Mouse (Mus musculus): Measurements from ENCODE around the gene 4930579G24Rik.
A peak's percentile ranks its signal among the peaks of the same experiment; 100 is the strongest.

4930579G24Rik gene

GRCm38 (mm10) chr3:79628561-79629415 lies at the start of gene 4930579G24Rik:
TSS of gene 4930579G24Rik (plus strand) at chr3:79629079.
- DNase-seq (ENCODE audit: extremely low read depth, low read depth, low spot score) = peak; percentile 98

GRCm38 (mm10) chr3:79579891-79580575 lies 48.8 kb upstream of the 4930579G24Rik start:
- no peak for DNase-seq (ENCODE audit: extremely low read depth, low read depth, low spot score)

- no peak for DNase-seq (ENCODE audit: extremely low read depth, low read depth, low spot score)
These were observed 42.1 kb upstream of the 4930579G24Rik start for GRCm38 (mm10) chr3:79586804-79587203.

GRCm38 (mm10) chr3:79589671-79590070 lies 39.2 kb upstream of the 4930579G24Rik start:
- no peak for DNase-seq (ENCODE audit: extremely low read depth, low read depth, low spot score)

GRCm38 (mm10) chr3:79590863-79591792 lies 37.8 kb upstream of the 4930579G24Rik start, which contains the start of gene Ppid:
TSS of gene Ppid (plus strand) at chr3:79591342.
- peak; percentile 19 for DNase-seq (ENCODE audit: extremely low read depth, low read depth, low spot score)

- DNase-seq (ENCODE audit: extremely low read depth, low read depth, low spot score) = no peak
These were observed 36.9 kb upstream of the 4930579G24Rik start for GRCm38 (mm10) chr3:79591793-79592471.

GRCm38 (mm10) chr3:79595468-79595867 lies 33.4 kb upstream of the 4930579G24Rik start:
- DNase-seq (ENCODE audit: extremely low read depth, low read depth, low spot score) = no peak

- no peak for DNase-seq (ENCODE audit: extremely low read depth, low read depth, low spot score)
These were observed 19.0 kb upstream of the 4930579G24Rik start for GRCm38 (mm10) chr3:79609886-79610285.

GRCm38 (mm10) chr3:79627484-79628181 lies 1.2 kb upstream of the 4930579G24Rik start:
- no peak for DNase-seq (ENCODE audit: extremely low read depth, low read depth, low spot score)

- DNase-seq (ENCODE audit: extremely low read depth, low read depth, low spot score) = no peak
These were observed 708 bp upstream of the 4930579G24Rik start for GRCm38 (mm10) chr3:79628182-79628560.

- no peak for DNase-seq (ENCODE audit: extremely low read depth, low read depth, low spot score)
These were observed 494 bp downstream of the 4930579G24Rik start, which contains the start of gene Etfdh for GRCm38 (mm10) chr3:79629416-79629730. TSS of gene Etfdh (minus strand) at chr3:79629500.

GRCm38 (mm10) chr3:79652129-79652528 lies 23.2 kb downstream of the 4930579G24Rik start:
- no peak for DNase-seq (ENCODE audit: extremely low read depth, low read depth, low spot score)

GRCm38 (mm10) chr3:79656682-79657081 lies 27.8 kb downstream of the 4930579G24Rik start:
- no peak for DNase-seq (ENCODE audit: extremely low read depth, low read depth, low spot score)

GRCm38 (mm10) chr3:79664787-79665408 lies 36.0 kb downstream of the 4930579G24Rik start:
- DNase-seq (ENCODE audit: extremely low read depth, low read depth, low spot score) = no peak

GRCm38 (mm10) chr3:79670556-79670955 lies 41.7 kb downstream of the 4930579G24Rik start:
- no peak for DNase-seq (ENCODE audit: extremely low read depth, low read depth, low spot score)

- DNase-seq (ENCODE audit: extremely low read depth, low read depth, low spot score) = no peak
These were observed 43.3 kb downstream of the 4930579G24Rik start for GRCm38 (mm10) chr3:79672188-79672587.

GRCm38 (mm10) chr3:79673082-79673481 lies 44.2 kb downstream of the 4930579G24Rik start:
- DNase-seq (ENCODE audit: extremely low read depth, low read depth, low spot score) = no peak

- no peak for DNase-seq (ENCODE audit: extremely low read depth, low read depth, low spot score)
These were observed 45.8 kb downstream of the 4930579G24Rik start for GRCm38 (mm10) chr3:79674641-79675040.

- DNase-seq (ENCODE audit: extremely low read depth, low read depth, low spot score) = no peak
These were observed 47.5 kb downstream of the 4930579G24Rik start for GRCm38 (mm10) chr3:79676411-79676810.

All from fat pad, adult 2 months (tissue).